In the genomic region with DNA sequence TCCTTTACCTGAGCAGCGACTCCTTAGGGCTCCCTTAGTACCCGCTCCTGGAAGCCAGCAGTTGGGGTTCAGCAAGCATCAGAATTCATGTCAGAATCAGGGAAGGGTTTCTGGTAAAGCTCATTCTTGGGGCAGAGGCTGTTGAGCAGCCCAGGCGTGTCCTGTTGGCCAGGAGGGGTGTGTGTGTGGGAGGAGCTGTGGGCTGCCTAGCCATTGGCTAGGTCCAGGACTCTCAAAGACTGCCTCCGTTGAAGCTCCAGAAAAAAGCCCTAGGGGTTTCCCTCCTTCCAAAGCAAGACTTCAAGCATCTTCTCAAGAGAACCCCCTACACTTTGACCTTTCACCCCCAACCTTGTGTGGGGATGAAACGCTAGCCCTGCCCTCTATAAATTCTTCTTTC, we compare ENCODE assay signal across 13 mouse cellular contexts. TPM values are rescaled to one million over a fixed set of nuclear protein-coding genes. Genes with fewer than 3 reads are reported as not detected.
DNase-seq lines count a peak whose midpoint lies in the region; ATAC-seq lines count a peak whose summit lies in the region.
"Had no signal": no experiment of that assay in that cellular context is flagged by ENCODE, and none has a peak within 500 bp of the region (broad histone marks: within the 10 kb centered on the region; RNA-seq: fewer than 3 reads in every experiment).

A gene (minus strand): TSS at position 164 of the 400 bp plus-strand sequence.

- peaks cover 23% of the 10 kb centered on the region for H3K4me1 ChIP-seq in heart, embryonic 12.5 days (replicated peaks)
- H3K4me1 ChIP-seq in megakaryocyte, embryonic 14.5 days = peaks cover 3% of the 10 kb centered on the region; the same call in 1 of the 2 replicates
- H3K4me1 ChIP-seq in limb, embryonic 13.5 days = peaks cover 27% of the 10 kb centered on the region
- H3K4me1 ChIP-seq: neural tube, embryonic 12.5 days had no signal

- DNase-seq in heart, postnatal 25 days (ENCODE audit: low spot score) = no peak
- no peak for DNase-seq in left cerebral cortex, postnatal 10 days (ENCODE audit: extremely low spot score in 1 of 2, low spot score in 2 of 2)
- DNase-seq in retina, embryonic 14.5 days (ENCODE audit: low spot score) = no peak
- DNase-seq: adrenal gland, postnatal 25 days; cerebellum, adult 11 months had no signal

- H3K9ac ChIP-seq in heart, embryonic 12.5 days = no peak within 1 kb of the TSS
- no peak within 1 kb of the TSS for H3K9ac ChIP-seq in limb, embryonic 13.5 days
- H3K9ac ChIP-seq: hindbrain, embryonic 12.5 days; neural tube, embryonic 12.5 days had no signal

- H3K4me2 ChIP-seq in heart, embryonic 12.5 days = peak within 1 kb of the TSS; percentile 26; the same call in 1 of the 2 replicates
- peak within 1 kb of the TSS; percentile 34 for H3K4me2 ChIP-seq in limb, embryonic 13.5 days (replicated peaks)
- H3K4me2 ChIP-seq: hindbrain, embryonic 12.5 days; neural tube, embryonic 12.5 days had no signal

- WGBS in heart, embryonic 12.5 days = 17% methylated on average over 5 of the region's 5 CpGs
- whole genome bisulfite sequencing in limb, embryonic 13.5 days = 22% methylated on average over 5 of the region's 5 CpGs

- intact Hi-C loops in heart, postnatal 25 days (cut with DNase I) = no loop called here
- intact Hi-C loops in left cerebral cortex, postnatal 10 days (cut with DNase I) = no loop called here

- no peak within 1 kb of the TSS for H3K4me3 ChIP-seq in heart, embryonic 12.5 days
- H3K4me3 ChIP-seq in megakaryocyte, embryonic 14.5 days (replicated peaks) = peak within 1 kb of the TSS; percentile 69
- peak within 1 kb of the TSS; percentile 7; the same call in 1 of the 2 replicates for H3K4me3 ChIP-seq in limb, embryonic 13.5 days
- H3K4me3 ChIP-seq: hindbrain, embryonic 12.5 days; neural tube, embryonic 12.5 days had no signal

- H3K36me3 ChIP-seq in heart, embryonic 12.5 days = no peaks in the 10 kb centered on the region
- peaks cover 3% of the 10 kb centered on the region for H3K36me3 ChIP-seq in megakaryocyte, embryonic 14.5 days (replicated peaks; ENCODE audit: low read length)
- H3K36me3 ChIP-seq in limb, embryonic 13.5 days = no peaks in the 10 kb centered on the region
- H3K36me3 ChIP-seq: hindbrain, embryonic 12.5 days; neural tube, embryonic 12.5 days had no signal

- no peaks in the 10 kb centered on the region for H3K9me3 ChIP-seq in heart, embryonic 12.5 days (replicated peaks)
- no peaks in the 10 kb centered on the region for H3K9me3 ChIP-seq in megakaryocyte, embryonic 14.5 days
- no peaks in the 10 kb centered on the region for H3K9me3 ChIP-seq in limb, embryonic 13.5 days
- H3K9me3 ChIP-seq: hindbrain, embryonic 12.5 days; neural tube, embryonic 12.5 days had no signal

- H3K27ac ChIP-seq in heart, embryonic 12.5 days (ENCODE audit: poor library complexity, severe bottlenecking) = no peak within 1 kb of the TSS
- H3K27ac ChIP-seq in limb, embryonic 13.5 days = no peak within 1 kb of the TSS
- H3K27ac ChIP-seq: hindbrain, embryonic 12.5 days; neural tube, embryonic 12.5 days had no signal

- ATAC-seq in heart, embryonic 12.5 days (ENCODE audit: insufficient number of reproducible peaks, low FRiP score) = no peak
- ATAC-seq in megakaryocyte, adult 5-6 weeks (ENCODE audit: poor library complexity, severe bottlenecking) = no peak
- no peak; the same call in 1 of the 2 replicates for ATAC-seq in limb, embryonic 13.5 days (ENCODE audit: low FRiP score, low read depth)
- ATAC-seq in frontal cortex, adult (ENCODE audit: low TSS enrichment) = no peak

- peaks cover 25% of the 10 kb centered on the region for H3K27me3 ChIP-seq in heart, embryonic 12.5 days (replicated peaks)
- peaks cover 23% of the 10 kb centered on the region for H3K27me3 ChIP-seq in megakaryocyte, embryonic 14.5 days (replicated peaks)
- peaks cover 9% of the 10 kb centered on the region; the same call in 1 of the 2 replicates for H3K27me3 ChIP-seq in limb, embryonic 13.5 days
- H3K27me3 ChIP-seq: neural tube, embryonic 12.5 days had no signal

RNA-seq across cellular contexts. Expression of the gene that starts here (rescaled TPM):
- polyA plus RNA-seq in heart, embryonic 12.5 days (2016; fragmentation: Nextera tagmentation; extraction: Ambion mirVana) = 0.15 and 0.24 TPM in 2 replicates
- under 1 TPM in 1 of 2 experiments, not detected in 1; 0.45 TPM for total RNA-seq in heart, postnatal 25 days (2021)
- polyA plus RNA-seq in megakaryocyte, embryonic 14.5 days (2012; ENCODE audit: insufficient read depth, low replicate concordance) = not detected in 2 replicates
- total RNA-seq in megakaryocyte, adult 5-6 weeks (2015) = not detected in 2 replicates
- not detected in 2 replicates for total RNA-seq in megakaryocyte, adult 5-6 weeks (2017)
- 0.46 and 0.48 TPM in 2 replicates for polyA plus RNA-seq in limb, embryonic 13.5 days (2015; fragmentation: Nextera tagmentation; extraction: Ambion mirVana)
- total RNA-seq in left cerebral cortex, postnatal 10 days (2021) = not detected
- total RNA-seq: adrenal gland, postnatal 25 days; megakaryocyte progenitor cell, adult 5-6 weeks had no signal
